Mouse (Mus musculus): Measurements from ENCODE around the gene Slc22a1.
"Not testable (repeated sequence)": the region's sequence is repeated elsewhere in the genome, so short reads cannot be mapped to it uniquely, and the experiment has no call there.

The Slc22a1 gene

DNA sequence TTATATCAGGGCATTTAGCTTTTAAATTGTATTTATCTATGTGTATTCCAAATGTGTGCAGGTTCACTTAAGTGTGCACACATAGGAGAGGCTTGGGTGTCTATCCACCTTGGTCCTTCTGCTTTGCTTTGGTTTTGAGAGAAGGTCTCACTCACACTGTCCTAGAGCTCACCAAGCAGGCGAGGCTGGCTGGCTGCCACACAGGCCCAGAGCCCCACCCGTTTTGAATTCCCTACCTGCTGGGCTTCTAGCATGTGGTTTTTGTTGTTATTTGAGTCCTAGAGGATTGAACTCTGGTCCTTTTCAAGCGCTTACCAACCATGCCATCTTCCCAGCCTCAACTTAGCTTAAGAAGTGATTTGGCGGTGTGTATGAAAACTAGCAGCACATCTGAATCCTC, 8.8 kb upstream of the Slc22a1 start:
- no peak for DNase-seq

DNA sequence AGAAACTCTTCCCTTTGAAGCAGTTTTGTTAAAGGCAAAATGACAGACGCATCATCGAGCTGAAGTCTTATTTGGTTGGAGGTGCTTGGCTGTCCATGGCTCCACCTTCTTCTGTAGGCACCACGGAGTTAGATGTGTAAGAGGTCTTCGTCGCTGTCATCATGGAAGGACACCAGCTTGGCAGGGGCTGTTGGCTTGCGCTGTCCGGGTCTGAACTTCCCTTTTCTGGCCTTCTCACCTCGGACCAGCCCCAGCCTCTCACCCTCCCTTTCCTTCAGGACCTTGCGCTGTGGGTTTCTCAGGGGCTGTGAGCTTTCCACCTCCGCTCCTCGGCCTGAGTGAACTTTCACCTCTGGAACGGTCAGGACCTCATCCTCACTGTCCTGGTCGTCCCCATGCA, 8.0 kb upstream of the Slc22a1 start:
- no peak for DNase-seq

DNA sequence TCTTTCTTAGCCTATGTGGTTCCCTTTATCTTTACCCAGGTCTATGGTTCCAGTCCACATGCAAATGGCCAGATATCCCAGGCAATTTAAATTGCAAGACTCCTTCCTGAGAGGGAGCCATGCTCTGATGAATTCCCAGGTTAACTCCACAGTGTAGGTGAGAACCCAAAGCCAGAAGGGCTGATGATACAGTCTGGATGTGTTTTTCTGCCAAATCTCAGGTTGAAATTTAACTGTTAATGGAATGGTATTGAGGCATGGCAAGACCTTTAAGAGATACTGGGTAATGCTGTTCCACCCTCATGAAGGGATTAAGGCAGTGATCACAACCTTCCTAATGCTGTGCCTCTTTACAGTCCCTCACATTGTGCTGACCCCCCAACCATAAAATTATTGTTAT, 2.6 kb upstream of the Slc22a1 start:
- DNase-seq, result no peak

DNA sequence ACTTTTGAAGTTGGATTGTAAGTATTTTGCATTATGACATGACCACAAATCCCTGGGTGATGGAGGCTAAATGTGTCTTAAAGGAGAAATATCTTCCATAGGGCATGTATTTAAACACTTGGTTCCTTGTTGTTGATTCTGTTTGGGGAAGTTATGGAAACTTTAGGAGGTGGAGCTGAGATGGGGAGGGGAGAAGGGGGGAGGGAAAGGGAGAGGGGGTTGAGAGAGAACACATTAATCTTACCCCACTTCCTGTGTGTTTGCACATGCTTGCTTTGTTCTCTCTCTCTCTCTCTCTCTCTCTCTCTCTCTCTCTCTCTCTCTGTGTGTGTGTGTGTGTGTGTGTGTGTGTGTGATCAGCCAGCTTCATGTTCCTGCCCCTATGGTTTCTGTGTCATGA, 1.5 kb upstream of the Slc22a1 start:
- no peak for DNase-seq

DNA sequence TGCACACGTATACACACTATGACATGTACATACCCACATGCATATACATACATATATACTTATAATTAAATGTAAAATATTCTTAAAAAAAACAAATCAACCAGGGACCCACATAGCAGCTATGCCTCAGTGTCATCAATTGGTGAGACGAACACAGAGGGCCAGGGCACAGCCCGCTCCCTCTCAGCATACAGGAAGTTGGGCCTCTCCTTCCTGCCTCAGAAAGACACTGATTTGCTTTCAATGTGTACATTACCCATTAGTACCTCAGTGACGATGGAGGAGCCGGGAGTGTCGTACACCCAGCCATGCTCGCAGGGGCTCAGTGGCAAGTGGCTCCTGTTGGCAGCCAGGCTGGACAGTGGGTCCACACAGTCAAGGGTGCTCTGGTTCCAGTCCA, 649 bp downstream of the Slc22a1 start:
- DNase-seq, result not testable (repeated sequence)

DNA sequence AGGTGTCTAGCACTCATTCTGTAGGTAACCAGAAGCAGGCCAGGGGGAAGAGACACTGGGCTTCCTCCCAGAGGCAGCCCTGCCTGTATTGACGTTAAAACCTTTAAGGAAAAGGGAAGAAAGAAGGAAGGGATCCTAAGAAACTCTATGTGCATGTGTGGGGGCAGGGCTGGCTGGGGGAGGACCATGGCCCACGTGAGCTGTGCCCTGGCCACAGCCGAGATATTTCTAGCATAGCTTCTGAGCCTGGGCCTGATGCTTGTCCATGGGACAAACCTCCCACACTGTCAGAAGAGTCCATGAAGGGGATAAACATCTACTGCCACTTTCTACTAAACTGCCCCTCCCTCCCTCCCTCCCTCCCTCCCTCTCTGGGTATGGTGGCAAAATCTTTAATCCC, 1.8 kb downstream of the Slc22a1 start:
- DNase-seq, result no peak

DNA sequence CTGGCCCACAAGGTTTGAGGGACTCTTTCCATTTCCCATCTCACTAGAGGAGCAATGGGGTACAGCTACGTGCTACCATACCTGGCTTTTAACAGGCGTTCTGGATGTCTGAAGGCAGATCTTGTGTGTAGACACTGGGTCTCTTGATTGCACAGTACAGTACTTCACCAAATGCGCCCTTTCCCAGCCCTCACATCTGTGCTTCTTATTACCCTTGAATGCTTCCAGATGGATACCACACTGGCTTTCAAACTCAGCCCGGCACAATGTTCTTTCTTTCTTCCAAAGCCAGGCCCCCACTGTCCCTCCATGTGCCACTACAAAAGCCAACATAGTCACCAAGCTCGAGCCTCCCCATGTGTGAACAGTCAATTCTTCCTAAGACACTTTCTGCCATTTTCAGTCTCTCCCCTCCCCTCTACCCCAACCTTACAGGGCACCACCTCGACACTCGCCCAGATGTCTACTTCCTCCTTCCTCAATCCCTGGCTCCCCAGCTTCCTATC, 3.3 kb downstream of the Slc22a1 start:
- no peak for DNase-seq

DNA sequence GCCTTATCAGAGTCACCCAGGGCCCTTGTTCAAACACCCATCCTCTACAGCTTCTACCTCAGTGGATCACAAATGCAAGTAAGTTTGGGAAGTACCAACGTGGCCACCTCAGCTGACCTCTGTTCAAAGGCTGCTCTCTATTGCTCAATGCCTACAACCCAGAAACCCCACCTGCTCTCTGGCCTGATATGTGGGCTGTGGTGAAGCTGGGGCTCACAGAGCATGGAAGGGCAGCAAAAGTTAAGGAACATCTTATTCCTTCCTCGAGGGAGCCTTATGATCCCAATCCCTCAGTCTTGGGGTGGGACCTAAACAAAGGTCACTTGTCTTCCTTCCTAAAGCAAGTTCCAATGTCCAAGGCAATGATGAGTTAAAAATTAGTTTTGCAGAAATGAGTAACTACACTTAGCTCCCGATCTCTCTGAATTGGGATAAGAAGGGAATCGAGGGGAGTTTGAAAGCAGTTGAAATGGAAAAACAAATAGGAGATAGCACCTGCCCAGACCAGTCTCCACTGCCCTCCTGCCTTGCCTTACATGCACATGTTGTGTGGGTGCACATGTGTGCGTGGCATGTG, 4.5 kb downstream of the Slc22a1 start:
- DNase-seq, result no peak

DNA sequence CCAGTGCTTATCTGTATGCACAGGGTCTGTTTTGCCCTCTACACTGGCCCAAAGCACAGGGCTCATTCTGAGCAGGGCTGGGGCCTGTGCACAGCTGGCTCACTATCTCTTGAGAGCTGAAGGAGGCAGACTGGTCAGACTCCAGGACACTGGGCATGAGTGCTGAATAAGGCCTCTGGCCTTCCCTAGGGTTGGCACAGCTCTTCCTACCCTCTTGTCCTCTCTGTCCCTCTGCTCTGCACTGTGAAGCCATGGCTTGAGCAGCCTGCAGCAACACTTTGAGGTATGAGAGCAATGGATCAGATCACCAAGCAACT, 6.3 kb downstream of the Slc22a1 start:
- peak; percentile 86 for DNase-seq

DNA sequence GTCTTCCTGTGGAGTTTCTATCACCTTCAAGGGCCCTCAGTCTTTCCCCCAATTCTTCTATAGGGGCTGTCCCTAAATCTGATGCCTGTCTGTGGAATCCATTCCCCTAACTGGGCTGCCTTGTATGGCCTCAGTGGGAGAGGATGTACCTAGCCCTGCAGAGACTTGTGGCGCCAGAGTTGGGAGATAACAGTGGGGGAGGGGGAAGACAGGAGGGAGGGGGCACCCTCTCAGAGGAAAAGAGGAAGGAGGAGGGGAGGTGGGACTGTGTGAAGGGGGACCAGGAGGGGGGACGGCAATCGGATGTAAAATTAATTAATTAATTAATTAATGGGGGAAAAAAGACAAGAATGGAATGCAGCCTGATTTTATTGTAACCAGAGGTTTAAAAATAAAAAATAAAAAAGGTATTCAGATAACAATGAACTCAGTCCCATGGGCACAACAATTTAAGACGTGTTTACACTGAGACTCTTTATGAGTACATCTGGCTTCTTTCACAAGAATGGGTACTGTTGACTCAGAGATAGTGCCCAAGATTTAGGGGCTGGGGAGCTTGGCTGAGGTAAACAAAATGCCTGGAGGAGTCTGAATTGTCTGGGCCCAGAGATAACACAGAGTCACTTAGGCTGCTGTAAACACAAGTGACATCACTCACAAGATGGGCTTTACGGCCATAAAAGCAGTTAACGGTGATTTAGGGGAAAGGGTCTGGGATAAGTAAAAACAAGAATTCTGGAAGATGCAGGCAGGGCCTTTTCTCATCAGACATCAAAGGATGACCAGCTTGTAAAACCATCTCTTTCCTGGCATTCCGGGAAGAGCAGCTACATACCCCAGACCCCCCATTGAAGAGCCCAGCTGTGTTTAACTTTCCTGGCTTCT, 6.9 kb downstream of the Slc22a1 start:
- DNase-seq, result no peak

DNA sequence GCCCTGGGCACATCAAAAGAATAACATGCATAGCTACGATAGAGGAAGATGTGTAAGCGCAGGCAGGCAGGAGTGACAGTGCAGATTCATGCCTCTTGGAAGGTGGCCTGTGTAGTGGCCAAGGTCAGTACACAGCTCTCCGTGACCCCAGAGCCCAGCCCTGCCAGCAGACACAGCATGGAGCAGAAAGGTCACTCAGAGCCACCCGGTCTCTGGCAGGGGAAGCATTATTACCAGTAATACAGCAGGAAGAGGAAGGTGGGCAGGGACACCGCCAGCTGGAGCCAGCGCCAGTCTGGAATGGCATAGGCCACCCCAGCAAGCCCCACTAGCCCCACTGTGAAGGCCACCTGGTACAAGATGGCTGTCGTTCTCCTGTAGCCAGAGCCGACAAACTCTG, 11.5 kb downstream of the Slc22a1 start:
- DNase-seq, result peak; percentile 91

DNA sequence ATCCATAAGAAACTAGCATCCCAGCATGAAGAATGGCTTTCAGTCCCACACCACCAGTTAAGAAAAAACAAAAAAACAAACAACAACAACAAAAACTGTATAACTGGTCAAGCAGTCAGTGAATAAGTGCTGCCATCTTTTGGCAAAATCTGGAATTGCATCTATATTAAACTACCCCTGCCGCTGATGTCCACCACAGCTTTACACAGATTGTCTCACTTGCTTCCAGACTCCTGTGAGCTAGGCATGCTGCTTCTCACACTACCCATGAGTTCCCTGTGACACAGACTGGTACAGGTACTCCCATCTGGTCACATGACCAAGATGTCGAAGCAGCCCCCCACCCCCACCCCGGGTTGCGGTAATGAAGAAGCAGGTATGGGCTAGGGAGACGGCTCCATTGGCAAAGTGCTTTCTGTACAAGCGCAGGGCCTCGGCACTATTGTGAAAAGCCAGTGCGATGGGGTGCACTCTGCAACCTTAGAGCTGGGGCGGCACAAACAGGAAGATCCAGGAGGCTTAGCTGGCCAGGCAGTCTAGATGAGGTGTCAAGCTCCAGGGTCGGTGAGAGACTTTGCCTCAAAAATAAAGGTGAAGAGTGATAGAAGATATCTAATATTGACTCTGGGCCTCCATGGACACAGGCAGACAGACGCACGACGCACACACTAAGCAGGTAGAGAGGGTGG, 14.9 kb downstream of the Slc22a1 start:
- DNase-seq, result peak; percentile 90

DNA sequence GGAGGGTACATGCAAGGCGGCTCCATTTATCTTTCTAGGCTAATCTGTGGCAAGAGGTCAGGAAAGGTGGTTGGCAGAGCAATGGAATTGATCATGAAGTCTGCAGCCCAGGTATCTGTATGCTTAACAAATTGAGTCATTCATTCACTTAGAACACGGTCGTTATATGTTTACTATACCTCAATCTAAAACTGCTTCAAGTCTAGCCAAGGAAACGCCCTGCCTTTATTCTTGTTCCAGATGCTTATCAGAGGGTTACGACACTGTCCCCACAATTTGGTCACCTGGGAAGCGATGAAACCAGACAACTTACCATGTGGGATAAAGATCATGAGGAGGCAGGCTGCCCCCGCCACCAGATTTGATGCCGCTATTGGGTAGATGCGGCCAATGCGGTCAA, 16.4 kb downstream of the Slc22a1 start:
- peak; percentile 71 for DNase-seq

DNA sequence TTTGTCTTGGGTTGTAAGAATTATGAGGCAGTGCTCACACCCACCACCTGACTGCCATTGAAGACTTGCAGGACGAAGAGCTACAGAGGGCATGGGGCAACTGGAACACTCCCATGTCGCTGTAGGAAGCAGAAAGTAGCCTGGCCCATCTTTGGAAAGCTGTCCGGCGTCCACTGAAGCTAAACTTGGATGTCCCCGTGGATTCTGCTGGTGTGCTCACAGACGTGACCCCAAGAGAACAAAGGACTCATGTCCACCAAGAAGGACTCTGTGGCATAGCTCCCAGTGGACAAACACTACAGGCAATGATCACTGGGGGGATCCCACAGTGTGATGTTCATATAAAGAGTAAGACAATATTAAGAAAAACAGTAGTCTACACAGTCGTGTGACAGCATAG, 16.8 kb downstream of the Slc22a1 start:
- peak; percentile 61 for DNase-seq

DNA sequence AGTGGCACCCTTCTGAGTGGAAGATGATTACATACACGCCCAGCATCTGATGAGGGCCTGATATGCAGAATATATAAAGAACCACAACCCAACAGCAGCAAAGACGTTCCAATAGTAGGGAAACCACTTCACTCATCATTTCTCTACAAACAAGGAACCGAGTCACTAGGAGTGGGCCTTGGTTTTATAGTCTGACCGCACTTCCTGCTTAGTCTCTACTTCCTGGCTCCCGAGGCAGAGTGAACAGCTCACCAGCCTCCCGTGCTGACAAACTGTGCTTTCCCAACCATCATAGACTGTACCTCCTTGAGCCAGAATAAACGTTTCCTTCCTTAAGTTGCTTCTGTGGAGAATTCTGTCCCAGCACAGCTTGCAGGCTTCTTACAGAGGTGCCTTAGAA, 19.8 kb downstream of the Slc22a1 start:
- DNase-seq, result peak; percentile 75

DNA sequence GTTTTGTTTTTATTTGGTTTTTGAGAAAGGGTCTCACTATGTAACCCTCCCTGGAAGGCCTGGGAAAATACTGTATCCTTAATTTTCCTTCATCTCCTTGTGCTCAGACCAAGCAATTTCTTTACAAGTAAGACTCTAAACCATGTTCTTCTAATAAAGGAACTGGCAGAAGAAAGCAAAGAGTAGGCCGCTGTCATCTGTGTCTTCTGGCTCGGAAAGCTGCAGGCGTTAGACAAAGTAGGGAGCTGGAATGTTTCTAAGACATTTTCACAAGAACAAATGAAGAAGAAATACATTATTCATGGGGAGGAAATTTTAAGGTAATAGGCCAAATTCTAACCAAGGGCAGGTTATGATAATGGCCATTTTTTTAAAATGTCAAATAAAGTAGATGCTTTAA, 21.6 kb downstream of the Slc22a1 start:
- no peak for DNase-seq

DNA sequence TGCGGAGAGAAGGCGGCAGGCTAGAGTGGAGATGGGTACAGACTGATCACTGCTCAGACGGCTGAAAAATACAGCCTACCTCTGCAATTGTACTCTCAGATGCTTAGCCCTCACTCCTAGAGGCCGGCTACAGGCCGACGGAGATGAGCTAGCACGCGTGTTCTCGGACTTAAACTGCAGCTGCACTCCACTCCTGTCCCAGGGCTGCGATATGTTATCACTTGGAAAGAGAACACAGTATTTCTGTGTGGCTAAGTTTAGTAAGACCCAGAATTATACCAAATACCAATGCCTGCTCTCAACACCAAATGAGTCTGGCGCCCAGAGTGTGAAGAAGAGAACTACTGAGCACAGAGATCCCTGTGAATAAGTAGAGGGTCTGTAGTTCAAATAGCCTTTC, 23.0 kb downstream of the Slc22a1 start:
- no peak for DNase-seq

DNA sequence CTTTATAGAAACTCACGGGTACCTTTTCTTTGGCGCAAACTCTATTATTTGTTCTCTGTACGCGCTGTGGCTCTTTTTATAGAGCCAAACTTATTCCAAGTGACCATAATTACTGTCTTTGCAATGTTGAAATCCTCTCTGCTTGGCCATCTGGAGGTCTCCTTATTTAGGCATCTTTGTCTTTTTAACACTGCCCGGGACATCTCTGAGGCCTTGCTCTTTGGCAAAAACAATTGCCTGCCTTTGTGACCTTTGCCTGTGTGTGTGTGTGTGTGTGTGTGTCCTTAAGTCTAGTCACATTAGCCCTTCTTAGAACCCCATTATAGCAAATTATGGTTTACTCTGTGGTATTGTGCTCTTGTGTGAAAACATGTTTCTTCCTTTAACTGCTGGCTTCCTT, 30.2 kb downstream of the Slc22a1 start:
- DNase-seq, result no peak

DNA sequence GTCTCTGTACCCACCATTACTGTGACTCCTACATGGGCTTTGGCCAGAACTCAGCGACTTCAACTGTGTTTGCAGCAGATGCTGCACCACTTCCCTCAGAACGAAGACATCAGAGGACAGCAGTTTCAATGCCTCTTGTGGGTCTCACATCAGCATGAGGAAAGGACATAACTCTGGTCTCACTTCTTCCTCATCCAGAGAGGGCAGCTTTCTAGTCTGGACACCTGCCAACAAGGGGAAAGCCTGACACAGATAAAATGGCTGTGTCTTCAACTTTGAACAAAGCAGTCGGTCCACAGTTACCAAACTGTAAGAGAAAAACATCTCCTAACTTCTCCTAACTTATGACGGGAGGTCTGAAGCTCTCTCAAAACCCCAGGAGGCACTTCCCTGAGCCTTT, 34.5 kb downstream of the Slc22a1 start:
- no peak for DNase-seq

DNA sequence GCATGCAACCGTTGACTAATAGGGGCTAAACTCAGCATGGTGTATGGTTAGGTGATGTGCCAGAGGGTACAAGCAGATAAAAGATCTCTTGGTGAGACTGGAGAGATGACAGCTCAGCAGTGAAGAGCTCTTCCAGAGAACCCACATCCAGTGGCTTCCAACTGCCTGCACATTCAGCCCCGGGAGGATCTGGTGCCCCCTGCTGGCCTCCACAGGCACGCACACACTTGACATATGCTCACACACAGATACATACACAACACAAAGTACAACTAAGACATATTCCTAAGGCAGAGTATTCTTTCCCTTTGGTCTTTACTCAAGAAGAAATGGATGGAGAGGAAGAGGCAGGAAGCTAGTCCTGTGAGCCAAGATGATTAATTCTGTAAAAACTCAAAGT, 36.0 kb downstream of the Slc22a1 start:
- no peak for DNase-seq

DNA sequence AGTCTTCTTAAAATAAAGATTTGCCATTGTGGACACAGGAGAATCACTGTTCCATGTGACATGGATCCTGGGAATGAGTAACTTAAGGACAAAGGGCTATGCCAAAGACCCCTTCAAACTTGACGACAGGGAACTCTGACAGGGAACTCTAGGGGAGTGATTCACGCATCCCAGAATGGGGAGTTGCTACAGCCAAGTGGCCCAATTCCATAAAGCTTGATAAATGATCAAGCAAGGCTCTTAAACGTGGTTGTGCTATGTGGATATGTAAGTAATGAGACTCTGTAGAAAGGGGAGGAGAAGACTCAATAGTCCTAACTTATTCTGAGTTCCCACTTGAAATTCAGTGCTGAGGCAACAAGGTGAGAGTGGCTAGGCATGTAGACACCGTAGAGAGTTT, 40.8 kb downstream of the Slc22a1 start:
- no peak for DNase-seq

DNA sequence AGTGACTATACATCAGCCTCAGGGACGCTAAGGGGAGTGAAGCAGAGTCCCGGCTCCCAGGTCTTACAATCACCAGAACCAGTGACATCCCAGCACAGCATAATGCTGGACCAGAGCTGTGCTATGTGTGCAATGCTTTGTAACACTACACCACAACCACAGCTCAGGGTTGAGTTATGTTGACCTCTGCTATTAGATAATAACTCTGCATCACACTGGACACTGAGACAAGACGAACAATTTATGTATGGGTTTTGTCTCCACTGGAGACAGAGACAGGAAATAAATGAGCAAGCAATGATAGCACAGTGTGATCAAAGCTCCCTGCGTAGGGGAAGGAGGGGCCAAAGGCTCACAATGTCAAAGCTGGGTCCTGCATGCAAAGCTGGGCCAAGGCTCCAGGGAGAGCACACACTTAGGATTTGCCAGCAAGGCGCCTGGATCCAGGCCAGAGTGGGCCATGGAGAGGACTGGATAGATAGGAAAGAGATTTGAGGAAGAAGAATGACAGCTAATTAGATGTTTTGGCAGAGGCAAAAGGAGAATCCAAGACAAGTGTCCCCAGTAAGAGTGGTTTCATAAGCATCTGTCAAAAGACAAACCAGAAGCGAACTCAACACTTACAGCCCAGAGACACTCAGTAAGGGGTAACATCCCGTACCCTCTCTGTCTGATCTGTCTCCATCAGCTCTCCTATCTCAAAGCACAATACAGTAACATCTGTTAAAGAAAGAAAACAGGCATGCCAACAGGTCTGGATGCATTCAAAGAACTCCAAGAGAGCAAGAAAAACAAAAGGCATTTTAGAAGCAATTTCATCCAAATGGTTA, 43.6 kb downstream of the Slc22a1 start:
- DNase-seq, result no peak

Data from heart, adult 11 months (tissue).